Mouse (Mus musculus) MEL (cell line): Measurements from ENCODE around the gene Mfsd13b. TPM values are rescaled to one million over a fixed set of nuclear protein-coding genes. Genes with fewer than 3 reads are reported as not detected.
A peak's percentile ranks its signal among the peaks of the same experiment; 100 is the strongest.

Experiments
- DNase-seq: peaks from one replicate; pipeline ENCODE4 v3.0.0; 2011; ENCODE audit warnings: low read depth, low spot score
- H3K27ac ChIP-seq: 2 replicates; pipeline ENCODE4 v1.5.1; 2012; ENCODE audit warnings: low read depth, mild to moderate bottlenecking, control low read depth, low read length, moderate library complexity; ENCODE audit not compliant: control insufficient read depth
- H3K27me3 ChIP-seq, 2 experiments: fragments of 150-350 bp in 1 of 2; sonication (generic) in 1 of 2; 2 replicates each; pipeline ENCODE4 v1.6.1; 2012; ENCODE audit warnings: low read length in 2 of 2, mild to moderate bottlenecking in 2 of 2, improper control_type of control experiment in 1 of 2, moderate library complexity in 1 of 2; ENCODE audit not compliant: insufficient read depth in 2 of 2, control insufficient read depth in 1 of 2
- H3K36me3 ChIP-seq, 2 experiments: 2 replicates each; pipeline ENCODE4 v1.6.1; 2012 to 2014; ENCODE audit warnings: low read length in 2 of 2, improper control_type of control experiment in 1 of 2, inconsistent platforms in 1 of 2, mild to moderate bottlenecking in 1 of 2; ENCODE audit not compliant: insufficient read depth in 2 of 2, control insufficient read depth in 1 of 2
- H3K4me1 ChIP-seq, 2 experiments: fragments of 150-350 bp in 1 of 2; sonication (generic) in 1 of 2; 2 replicates each; pipeline ENCODE4 v1.6.1; 2012; ENCODE audit warnings: low read length in 2 of 2, improper control_type of control experiment in 1 of 2, mild to moderate bottlenecking in 1 of 2; ENCODE audit not compliant: insufficient read depth in 2 of 2, control insufficient read depth in 1 of 2
- H3K4me3 ChIP-seq, 2 experiments: fragments of 150-350 bp in 1 of 2; sonication (generic) in 1 of 2; 2 replicates each; pipeline ENCODE4 v1.5.1; 2012; ENCODE audit warnings: low read depth in 2 of 2, low read length in 2 of 2, mild to moderate bottlenecking in 2 of 2, moderate library complexity in 2 of 2, control low read depth in 1 of 2, improper control_type of control experiment in 1 of 2; ENCODE audit not compliant: control insufficient read depth in 1 of 2, insufficient read depth in 1 of 2
- H3K79me2 ChIP-seq: 2 replicates; pipeline ENCODE4 v1.6.1; 2012; ENCODE audit warnings: mild to moderate bottlenecking, low read length, moderate library complexity; ENCODE audit not compliant: control insufficient read depth, poor library complexity, insufficient read depth
- H3K9ac ChIP-seq: 2 replicates; pipeline ENCODE4 v1.6.1; 2012; ENCODE audit warnings: low read depth, mild to moderate bottlenecking, control low read depth, low read length, moderate library complexity; ENCODE audit not compliant: control insufficient read depth, poor library complexity, severe bottlenecking
- H3K9me3 ChIP-seq: fragments of 150-350 bp; sonication (generic); replicated peaks from 2 replicates; pipeline ENCODE4 v1.6.1; 2012; ENCODE audit warnings: mild to moderate bottlenecking, low read length, improper control_type of control experiment, moderate library complexity; ENCODE audit not compliant: insufficient read depth
- CHD1 ChIP-seq: IDR thresholded peaks from 2 replicates; pipeline ENCODE4 v1.6.1; 2012; ENCODE audit warnings: low read depth, mild to moderate bottlenecking, inconsistent platforms, low read length, improper control_type of control experiment
- CHD2 ChIP-seq: IDR thresholded peaks from 2 replicates; pipeline ENCODE4 v1.6.1; 2011; ENCODE audit warnings: low read length, improper control_type of control experiment
- EP300 ChIP-seq, 2 experiments: IDR thresholded peaks; 2 replicates each; pipeline ENCODE4 v1.6.1; 2011; ENCODE audit warnings: improper control_type of control experiment in 2 of 2, low read length in 2 of 2, low read depth in 1 of 2, mild to moderate bottlenecking in 1 of 2
- MAX ChIP-seq: IDR thresholded peaks from 2 replicates; pipeline ENCODE4 v1.6.1; 2011; ENCODE audit warnings: low read length, improper control_type of control experiment
- MYB ChIP-seq: IDR thresholded peaks from 2 replicates; pipeline ENCODE4 v1.6.1; 2011; ENCODE audit warnings: mild to moderate bottlenecking, low read depth, low read length, improper control_type of control experiment
- NELFE ChIP-seq: IDR thresholded peaks from 2 replicates; pipeline ENCODE4 v1.6.1; 2011; ENCODE audit warnings: low read depth, low read length, improper control_type of control experiment
- POLR2AphosphoS5 ChIP-seq: IDR thresholded peaks from 2 replicates; pipeline ENCODE4 v1.6.1; 2012; ENCODE audit warnings: low read depth, borderline replicate concordance, mild to moderate bottlenecking, inconsistent platforms, low read length, moderate library complexity, mixed read lengths
- RAD21 ChIP-seq: IDR thresholded peaks from 2 replicates; pipeline ENCODE4 v1.6.1; 2011; ENCODE audit warnings: mild to moderate bottlenecking, low read depth, low read length, improper control_type of control experiment
- RCOR1 ChIP-seq: IDR thresholded peaks from 2 replicates; pipeline ENCODE4 v1.6.1; 2012; ENCODE audit warnings: low read depth, mild to moderate bottlenecking, inconsistent platforms, low read length, improper control_type of control experiment
- SIN3A ChIP-seq: IDR thresholded peaks from 2 replicates; pipeline ENCODE4 v1.6.1; 2012; ENCODE audit warnings: low read length, improper control_type of control experiment, inconsistent platforms
- UBTF ChIP-seq: IDR thresholded peaks from 2 replicates; pipeline ENCODE4 v1.6.1; 2012; ENCODE audit warnings: low read depth, mild to moderate bottlenecking, inconsistent platforms, low read length, improper control_type of control experiment, moderate library complexity, borderline replicate concordance; ENCODE audit not compliant: insufficient read depth
- ZMIZ1 ChIP-seq: IDR thresholded peaks from 2 replicates; pipeline ENCODE4 v1.6.1; 2012; ENCODE audit warnings: low read depth, mild to moderate bottlenecking, inconsistent platforms, low read length, improper control_type of control experiment, moderate library complexity
- polyA plus RNA-seq, 2 experiments: library from polyadenylated mRNA; stranded (reverse) in 1 of 2; unstranded in 1 of 2; fragments of >175 nt in 1 of 2; fragments of >200 nt in 1 of 2; gene quantifications; 2 replicates each; pipeline versions ENCODE4 v1.2.1 to v1.2.4; 2012; ENCODE audit warnings: low replicate concordance in 2 of 2, low read depth in 1 of 2; ENCODE audit not compliant: insufficient read length in 2 of 2, insufficient read depth in 1 of 2, missing spikeins in 1 of 2
- total RNA-seq: library from RNA; depleted of rRNA; stranded (reverse); fragments of 300-350 nt; gene quantifications from 2 replicates; pipeline ENCODE4 v1.2.3, GENCODE M21; 2012

The Mfsd13b gene
- total and polyA plus RNA-seq, 3 experiments = 0.17 TPM; not detected in 2

- TF ChIP-seq POLR2AphosphoS5 = 0 out of 2 replicates have a peak, but pooled peaks have one; percentile 47
- TF ChIP-seq MAX = no peak; the same call in none of the 2 replicates
- no peak for TF ChIP-seq RAD21
- TF ChIP-seq RCOR1 = no peak
Measured at GRCm38 (mm10) chr7:121033856-121034652, 51.7 kb downstream of the Mfsd13b start, which contains the start of gene Mettl9 (continued).

DNA sequence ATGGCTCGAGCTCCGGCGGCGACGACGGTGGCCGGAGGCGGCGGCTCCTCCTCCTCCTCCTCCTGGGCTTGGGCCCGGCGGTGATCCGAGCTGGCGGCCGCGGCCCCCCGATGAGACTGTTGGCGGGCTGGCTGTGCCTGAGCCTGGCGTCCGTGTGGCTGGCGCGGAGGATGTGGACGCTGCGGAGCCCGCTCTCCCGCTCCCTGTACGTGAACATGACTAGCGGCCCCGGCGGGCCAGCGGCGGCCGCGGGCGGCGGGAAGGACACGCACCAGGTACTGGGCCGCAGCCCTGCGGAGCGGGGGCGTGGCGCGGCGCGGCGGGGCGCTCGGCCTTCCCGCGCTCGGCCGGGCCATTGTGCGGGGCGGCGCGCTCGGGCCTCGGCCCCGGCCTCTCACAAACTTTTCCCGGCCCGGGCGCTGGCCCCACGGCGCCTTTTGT, 52.4 kb downstream of the Mfsd13b start:
- TF ChIP-seq ZMIZ1 (0 out of 2 replicates have a peak, but pooled peaks have one; percentile 13), UBTF (0 out of 2 replicates have a peak, but pooled peaks have one; percentile 52), CHD2 (no peak), POLR2AphosphoS5 (no peak), CHD1 (peak; percentile 24; the same call in 1 of the 2 replicates)
- no peaks in the 10 kb centered on the region for H3K9me3 ChIP-seq
- peaks cover 8 to 20% of the 10 kb centered on the region in 2 experiments; a peak in 3 of 4 replicates for H3K4me1 ChIP-seq
- peak overlapping the region; percentile 84 to 98 for H3K4me3 ChIP-seq
- peaks cover 47% of the 10 kb centered on the region for H3K79me2 ChIP-seq
- H3K27ac ChIP-seq = peak overlapping the region; percentile 64
- H3K36me3 ChIP-seq = peaks cover 0 to 28% of the 10 kb centered on the region in 2 experiments; a peak in 2 of 4 replicates
- peak overlapping the region; percentile 95 for H3K9ac ChIP-seq
- H3K27me3 ChIP-seq = no peaks in the 10 kb centered on the region
- no peak for DNase-seq

GRCm38 (mm10) chr7:121035161-121035721, 52.9 kb downstream of the Mfsd13b start:
- Histone ChIP-seq H3K27ac (peak overlapping the region; percentile 64), H3K4me3 (peak overlapping the region; percentile 84 to 98), H3K36me3 (peaks cover 0 to 24% of the 10 kb centered on the region in 2 experiments; a peak in 2 of 4 replicates), H3K27me3 (no peaks in the 10 kb centered on the region), H3K4me1 (peaks cover 8 to 17% of the 10 kb centered on the region in 2 experiments; a peak in 3 of 4 replicates), H3K79me2 (peaks cover 52% of the 10 kb centered on the region), H3K9me3 (no peaks in the 10 kb centered on the region), H3K9ac (peak overlapping the region; percentile 95)
- DNase-seq = peak; percentile 66
- TF ChIP-seq SIN3A = peak; percentile 82
- TF ChIP-seq NELFE = peak; percentile 14; the same call in 1 of the 2 replicates
- TF ChIP-seq MYB = no peak
- TF ChIP-seq CHD2 = no peak
- TF ChIP-seq EP300 (IDR thresholded peaks at IDR 0.05; ENCODE audit: low read depth in 1 of 2, low read length in 2 of 2) = no peak
